Mouse (Mus musculus): ENCODE data around the gene Stxbp3. TPM values are rescaled to one million over a fixed set of nuclear protein-coding genes. Genes with fewer than 3 reads are reported as not detected.

Stxbp3 gene
- total and polyA plus RNA-seq, 3 experiments: 15.9 to 32.2 TPM; not detected in 1

DNA sequence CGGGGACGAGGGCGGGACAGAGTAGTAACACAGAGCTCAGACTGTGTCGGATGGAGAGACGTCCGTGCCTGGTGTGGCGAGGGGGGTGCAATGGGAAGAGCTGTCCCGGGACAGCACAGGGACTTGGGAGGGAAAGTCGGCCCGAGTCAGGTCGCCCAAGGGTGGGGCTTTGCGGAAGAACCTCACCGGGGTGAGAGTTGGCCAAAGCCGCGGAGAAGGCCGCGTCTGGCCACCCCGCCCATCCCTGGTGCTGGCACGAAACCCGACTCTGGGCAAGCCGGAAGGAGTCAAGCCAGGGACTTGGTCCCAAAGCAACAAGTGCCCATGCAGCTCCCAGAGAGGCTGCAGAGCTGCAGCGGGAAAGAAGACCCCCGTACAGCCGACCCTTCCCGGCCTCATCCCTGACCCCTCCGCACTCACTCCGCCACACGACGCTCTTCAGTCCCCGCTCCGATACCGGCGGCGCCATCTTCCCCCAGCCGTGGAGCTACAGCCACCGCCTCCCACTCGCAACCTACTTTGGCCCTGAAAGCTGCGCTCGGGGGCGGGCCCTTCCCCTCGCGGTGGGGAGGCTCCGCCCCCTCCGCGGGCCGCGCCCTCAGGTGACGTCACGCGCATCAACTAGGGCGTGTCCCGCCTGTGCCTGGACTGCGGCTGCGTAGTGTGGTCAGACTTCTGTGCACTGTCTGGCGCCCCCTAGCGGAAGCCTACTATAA, at the start of gene Stxbp3 (continued):
- no peak for TF ChIP-seq MYB (IDR thresholded peaks at IDR 0.05; ENCODE audit: low read depth, low read length)
- no peak for TF ChIP-seq EP300 (IDR thresholded peaks at IDR 0.05; ENCODE audit: low read depth in 1 of 2, low read length in 2 of 2)
- TF ChIP-seq ELF1 (IDR thresholded peaks at IDR 0.05; ENCODE audit: low read depth, low read length): peak; percentile 5; the same call in 1 of the 2 replicates
- TF ChIP-seq RAD21 (IDR thresholded peaks at IDR 0.05; ENCODE audit: low read depth, low read length): peak; percentile 28; the same call in 1 of the 2 replicates
- no peak; the same call in 1 of the 2 replicates for TF ChIP-seq KAT2A (conservative IDR thresholded peaks at IDR 0.05; ENCODE audit: low read depth, low read length)

DNA sequence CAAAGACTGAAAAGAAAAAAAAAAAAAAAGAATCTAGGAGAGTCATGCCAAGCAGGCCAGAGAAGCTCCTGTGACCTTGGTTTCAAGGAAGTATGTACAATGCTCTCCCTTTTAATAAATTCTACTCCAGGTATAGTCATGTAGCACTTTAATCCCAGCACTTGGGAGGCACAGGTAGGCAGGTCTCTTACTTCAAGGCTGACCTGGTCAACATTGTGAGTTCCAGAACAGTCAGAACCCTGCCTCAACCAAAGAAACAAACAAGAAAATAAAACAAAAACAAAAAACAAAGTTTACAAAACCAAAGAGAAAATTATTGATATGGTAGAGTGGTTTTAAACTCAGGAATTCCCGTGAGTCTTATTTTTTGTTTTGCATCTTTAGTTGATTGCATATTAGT, 49.6 kb upstream of the Stxbp3 start, which contains the start of gene Fndc7:
Gene Fndc7, minus strand, starts transcription at position 101 of the 400 bp plus-strand sequence.
- no peaks in the 10 kb centered on the region for H3K79me2 ChIP-seq (ENCODE audit: control insufficient read depth, insufficient read depth, low read length, poor library complexity)
- H3K27ac ChIP-seq (ENCODE audit: control insufficient read depth, low read depth, low read length): no peak within 1 kb of the TSS
- no peaks in the 10 kb centered on the region for H3K27me3 ChIP-seq (ENCODE audit: control insufficient read depth in 1 of 2, insufficient read depth in 2 of 2, low read length in 2 of 2)
- no peak within 1 kb of the TSS for H3K9ac ChIP-seq (ENCODE audit: control insufficient read depth, low read depth, low read length, poor library complexity, severe bottlenecking)
- TF ChIP-seq RAD21 (IDR thresholded peaks at IDR 0.05; ENCODE audit: low read depth, low read length) (no peak), POLR2A (IDR thresholded peaks at IDR 0.05; ENCODE audit: control insufficient read depth in 1 of 2, insufficient read depth in 1 of 2, low read depth in 1 of 2, low read length in 2 of 2, poor library complexity in 1 of 2) (no peak), TBP (IDR thresholded peaks at IDR 0.05; ENCODE audit: low read depth, low read length) (no peak), USF2 (IDR thresholded peaks at IDR 0.05; ENCODE audit: borderline replicate concordance in 1 of 2, insufficient read depth in 1 of 2, low read depth in 1 of 2, low read length in 2 of 2) (no peak), NELFE (IDR thresholded peaks at IDR 0.05; ENCODE audit: low read depth, low read length) (no peak), SMC3 (IDR thresholded peaks at IDR 0.05; ENCODE audit: low read depth, low read length) (no peak), POLR2AphosphoS5 (IDR thresholded peaks at IDR 0.05; ENCODE audit: borderline replicate concordance, low read depth, low read length) (no peak), CHD2 (IDR thresholded peaks at IDR 0.05; ENCODE audit: low read length) (no peak)
- peaks cover 0 to 14% of the 10 kb centered on the region in 2 experiments; a peak in 2 of 4 replicates for H3K36me3 ChIP-seq (ENCODE audit: control insufficient read depth in 1 of 2, insufficient read depth in 2 of 2, low read length in 2 of 2)
- H3K4me3 ChIP-seq (ENCODE audit: control insufficient read depth in 1 of 2, insufficient read depth in 1 of 2, low read depth in 2 of 2, low read length in 2 of 2): no peak within 1 kb of the TSS
- peaks cover 13 to 20% of the 10 kb centered on the region in 2 experiments for H3K4me1 ChIP-seq (ENCODE audit: control insufficient read depth in 1 of 2, insufficient read depth in 2 of 2, low read length in 2 of 2)
- H3K9me3 ChIP-seq (replicated peaks; ENCODE audit: insufficient read depth, low read length): no peaks in the 10 kb centered on the region
- DNase-seq (ENCODE audit: low read depth, low spot score): no peak

DNA sequence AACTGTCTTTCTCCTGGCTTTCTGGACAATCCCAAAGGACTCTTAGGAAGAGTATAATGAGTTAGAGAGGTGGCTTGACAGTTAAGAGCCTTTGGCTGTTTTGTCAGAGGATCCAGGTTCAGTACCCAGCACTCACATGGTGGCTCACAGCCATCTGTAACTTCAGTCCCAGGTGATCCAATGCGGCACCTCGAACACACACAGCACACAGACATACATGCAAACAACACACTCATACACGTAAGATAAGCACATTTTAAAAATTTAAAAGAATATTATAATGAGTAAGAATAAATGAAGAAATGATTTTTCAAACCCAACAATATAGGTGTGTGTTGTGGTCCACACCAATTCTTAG, 47.3 kb upstream of the Stxbp3 start:
- Histone ChIP-seq H3K27me3 (ENCODE audit: control insufficient read depth in 1 of 2, insufficient read depth in 2 of 2, low read length in 2 of 2) (no peaks in the 10 kb centered on the region), H3K79me2 (ENCODE audit: control insufficient read depth, insufficient read depth, low read length, poor library complexity) (no peaks in the 10 kb centered on the region), H3K4me3 (ENCODE audit: control insufficient read depth in 1 of 2, insufficient read depth in 1 of 2, low read depth in 2 of 2, low read length in 2 of 2) (no peak overlapping the region), H3K27ac (ENCODE audit: control insufficient read depth, low read depth, low read length) (no peak overlapping the region), H3K9ac (ENCODE audit: control insufficient read depth, low read depth, low read length, poor library complexity, severe bottlenecking) (no peak overlapping the region), H3K9me3 (replicated peaks; ENCODE audit: insufficient read depth, low read length) (no peaks in the 10 kb centered on the region), H3K4me1 (ENCODE audit: control insufficient read depth in 1 of 2, insufficient read depth in 2 of 2, low read length in 2 of 2) (peaks cover 18 to 25% of the 10 kb centered on the region in 2 experiments), H3K36me3 (ENCODE audit: control insufficient read depth in 1 of 2, insufficient read depth in 2 of 2, low read length in 2 of 2) (peaks cover 0 to 16% of the 10 kb centered on the region in 2 experiments; a peak in 2 of 4 replicates)
- no peak for DNase-seq (ENCODE audit: low read depth, low spot score)
- no peak for TF ChIP-seq MYB (IDR thresholded peaks at IDR 0.05; ENCODE audit: low read depth, low read length)
- TF ChIP-seq ZNF384 (IDR thresholded peaks at IDR 0.05; ENCODE audit: low read depth, low read length): no peak
- no peak for TF ChIP-seq TBP (IDR thresholded peaks at IDR 0.05; ENCODE audit: low read depth, low read length)
- no peak for TF ChIP-seq MAX (IDR thresholded peaks at IDR 0.05; ENCODE audit: low read length)
- TF ChIP-seq MYC (IDR thresholded peaks at IDR 0.05; ENCODE audit: low read depth, low read length): no peak
- TF ChIP-seq ZC3H11A (IDR thresholded peaks at IDR 0.05; ENCODE audit: low read depth, low read length): no peak
- no peak for TF ChIP-seq MAFK (IDR thresholded peaks at IDR 0.05; ENCODE audit: borderline replicate concordance, low read depth, low read length)
- TF ChIP-seq USF2 (IDR thresholded peaks at IDR 0.05; ENCODE audit: borderline replicate concordance in 1 of 2, insufficient read depth in 1 of 2, low read depth in 1 of 2, low read length in 2 of 2): no peak
- no peak for TF ChIP-seq MEF2A (IDR thresholded peaks at IDR 0.05; ENCODE audit: extremely low read depth, insufficient replicate concordance, low read depth, low read length, poor library complexity, severe bottlenecking)
- no peak for TF ChIP-seq KAT2A (conservative IDR thresholded peaks at IDR 0.05; ENCODE audit: low read depth, low read length)
- TF ChIP-seq SIN3A (IDR thresholded peaks at IDR 0.05; ENCODE audit: low read length): no peak
- TF ChIP-seq CHD1 (IDR thresholded peaks at IDR 0.05; ENCODE audit: low read depth, low read length): no peak
- no peak for TF ChIP-seq POLR2AphosphoS2 (IDR thresholded peaks at IDR 0.05; ENCODE audit: low read length)
